Mouse (Mus musculus) kidney, adult 2 months (tissue): ENCODE measurements around the gene Lef1. TPM values are rescaled to one million over a fixed set of nuclear protein-coding genes. Genes with fewer than 3 reads are reported as not detected.

Source experiments
- DNase-seq: peaks from one replicate; pipeline ENCODE4 v3.0.0; 2021
- H3K27ac ChIP-seq: fragments of 200-500 bp; 2 replicates; pipeline ENCODE4 v1.5.1; 2012; ENCODE audit warnings: low read depth, low read length, control low read depth, inconsistent platforms; ENCODE audit not compliant: insufficient read depth
- H3K27me3 ChIP-seq: fragments of 200-500 bp; replicated peaks from 2 replicates; pipeline ENCODE4 v1.6.1; 2012; ENCODE audit warnings: mild to moderate bottlenecking, moderate library complexity, low read length, inconsistent platforms; ENCODE audit not compliant: control insufficient read depth, insufficient read depth
- H3K36me3 ChIP-seq: fragments of 200-500 bp; 2 replicates; pipeline ENCODE4 v1.6.1; 2012; ENCODE audit warnings: mild to moderate bottlenecking, moderate library complexity, low read length, inconsistent platforms; ENCODE audit not compliant: control insufficient read depth, insufficient read depth
- H3K4me1 ChIP-seq: fragments of 200-500 bp; 2 replicates; pipeline ENCODE4 v1.6.1; 2011; ENCODE audit warnings: low read length; ENCODE audit not compliant: control insufficient read depth, insufficient read depth
- H3K4me3 ChIP-seq: fragments of 200-500 bp; 2 replicates; pipeline ENCODE4 v1.5.1; 2011; ENCODE audit warnings: mild to moderate bottlenecking, low read depth, low read length, control low read depth; ENCODE audit not compliant: insufficient read depth
- CTCF ChIP-seq: fragments of 200-500 bp; conservative IDR thresholded peaks from 2 replicates; pipeline ENCODE4 v1.5.1; 2011; ENCODE audit warnings: low read depth, mild to moderate bottlenecking, control low read depth, low read length, moderate library complexity, mixed read lengths; ENCODE audit not compliant: insufficient read depth, insufficient read length
- POLR2A ChIP-seq: fragments of 200-500 bp; IDR thresholded peaks from one replicate; pipeline ENCODE4 v1.6.1; 2011; ENCODE audit warnings: low read depth, low read length, control low read depth
- WGBS: fragments of 180-500 bp; shearing (Covaris S2); methylation state at CpG from one replicate; pipeline ENCODE4 v1.1.7; 2018; 5-methylcytosine and 5-hydroxymethylcytosine counted together
- polyA plus RNA-seq: library from polyadenylated mRNA; depleted of rRNA; stranded (reverse); fragments of >200 nt; gene quantifications from 2 replicates; pipeline ENCODE4 v1.2.3, GENCODE M21; 2012

The Lef1 gene
- polyA plus RNA-seq, 1 experiment = 8.4 TPM

- WGBS = 87% methylated on average over 6 of the region's 6 CpGs
- TF ChIP-seq CTCF (no peak), POLR2A (no peak)
These were observed 32.1 kb upstream of the Lef1 start for GRCm38 (mm10) chr3:131078041-131078621.

GRCm38 (mm10) chr3:131078719-131079118 lies 31.6 kb upstream of the Lef1 start:
- no peak overlapping the region for H3K27ac ChIP-seq
- no peaks in the 10 kb centered on the region for H3K4me1 ChIP-seq
- DNase-seq = no peak
- H3K27me3 ChIP-seq = no peaks in the 10 kb centered on the region; the same call in 1 of the 2 replicates
- H3K36me3 ChIP-seq = no peaks in the 10 kb centered on the region
- WGBS = 70% methylated on average over 5 of the region's 5 CpGs
- H3K4me3 ChIP-seq = no peak overlapping the region
- TF ChIP-seq CTCF (no peak), POLR2A (no peak)

More at GRCm38 (mm10) chr3:131078041-131078621, 32.1 kb upstream of the Lef1 start:
- H3K36me3 ChIP-seq = no peaks in the 10 kb centered on the region
- H3K4me3 ChIP-seq = no peak overlapping the region
- DNase-seq = no peak
- H3K4me1 ChIP-seq = no peaks in the 10 kb centered on the region
- H3K27ac ChIP-seq = no peak overlapping the region
- no peaks in the 10 kb centered on the region; the same call in 1 of the 2 replicates for H3K27me3 ChIP-seq

DNA sequence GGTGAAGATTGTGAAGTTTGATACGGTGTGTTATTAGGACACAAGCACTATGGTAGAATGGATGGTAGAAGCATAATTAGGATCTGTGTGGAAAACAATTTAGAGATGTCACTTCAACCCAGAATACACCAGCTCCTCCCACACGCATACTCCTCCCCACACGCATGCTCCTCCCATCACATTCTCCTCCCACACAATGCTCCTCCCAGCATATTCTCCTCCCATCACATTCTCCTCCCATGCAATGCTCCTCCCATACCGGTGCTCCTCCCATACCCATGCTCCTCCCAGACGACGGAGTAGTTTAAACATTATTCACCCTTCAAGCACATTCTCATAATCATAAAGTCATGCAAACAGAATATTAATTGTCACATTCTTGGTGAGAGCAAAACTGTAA lies 26.5 kb upstream of the Lef1 start:
- TF ChIP-seq POLR2A (no peak), CTCF (no peak)
- DNase-seq = no peak
- Histone ChIP-seq H3K36me3 (no peaks in the 10 kb centered on the region), H3K4me1 (no peaks in the 10 kb centered on the region), H3K27me3 (no peaks in the 10 kb centered on the region; the same call in 1 of the 2 replicates), H3K27ac (no peak overlapping the region), H3K4me3 (no peak overlapping the region)
- WGBS = 74% methylated on average over 6 of the region's 6 CpGs

- TF ChIP-seq CTCF (no peak), POLR2A (no peak)
- 20% methylated on average over 30 of the region's 30 CpGs for WGBS
- Histone ChIP-seq H3K4me1 (no peaks in the 10 kb centered on the region), H3K27me3 (no peaks in the 10 kb centered on the region; the same call in 1 of the 2 replicates), H3K36me3 (no peaks in the 10 kb centered on the region), H3K27ac (no peak overlapping the region), H3K4me3 (no peak overlapping the region)
- DNase-seq = no peak
These were observed 25.3 kb upstream of the Lef1 start for GRCm38 (mm10) chr3:131084718-131085561.

DNA sequence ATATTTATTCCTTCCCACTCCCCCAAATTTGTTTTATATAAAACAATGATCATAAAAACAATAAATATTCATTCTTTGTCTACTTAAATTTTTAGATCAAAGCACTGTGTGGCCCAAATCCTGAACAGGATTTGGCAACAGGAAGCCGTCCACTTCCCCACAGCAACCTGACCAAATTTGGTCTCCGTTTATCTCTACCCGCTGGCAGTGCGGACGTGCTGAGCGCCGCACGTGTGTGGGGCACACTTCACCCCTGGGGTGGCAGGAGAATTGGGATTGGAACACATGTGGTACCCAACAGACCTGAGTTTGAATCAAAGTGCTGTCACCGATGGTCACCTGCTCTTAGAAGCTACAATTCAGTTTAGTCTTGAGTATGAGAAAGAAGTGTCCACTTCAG lies 24.3 kb upstream of the Lef1 start:
- DNase-seq = no peak
- Histone ChIP-seq H3K27me3 (no peaks in the 10 kb centered on the region; the same call in 1 of the 2 replicates), H3K4me3 (no peak overlapping the region), H3K36me3 (no peaks in the 10 kb centered on the region), H3K4me1 (no peaks in the 10 kb centered on the region), H3K27ac (no peak overlapping the region)
- TF ChIP-seq POLR2A = no peak
- TF ChIP-seq CTCF = no peak
- WGBS = 66% methylated on average over 9 of the region's 9 CpGs

GRCm38 (mm10) chr3:131089721-131090120 lies 20.6 kb upstream of the Lef1 start:
- H3K4me1 ChIP-seq = no peaks in the 10 kb centered on the region
- H3K4me3 ChIP-seq = no peak overlapping the region
- no peak overlapping the region for H3K27ac ChIP-seq
- H3K27me3 ChIP-seq = no peaks in the 10 kb centered on the region; the same call in 1 of the 2 replicates
- DNase-seq = no peak
- WGBS = 73% methylated on average over 3 of the region's 3 CpGs
- TF ChIP-seq CTCF (no peak), POLR2A (no peak)
- H3K36me3 ChIP-seq = no peaks in the 10 kb centered on the region

- Histone ChIP-seq H3K36me3 (no peaks in the 10 kb centered on the region), H3K4me3 (no peak overlapping the region), H3K27me3 (no peaks in the 10 kb centered on the region), H3K4me1 (no peaks in the 10 kb centered on the region), H3K27ac (no peak overlapping the region)
- 51% methylated on average over 6 of the region's 6 CpGs for WGBS
- DNase-seq = no peak
- TF ChIP-seq CTCF = no peak
- no peak for TF ChIP-seq POLR2A
These were observed 18.2 kb upstream of the Lef1 start for GRCm38 (mm10) chr3:131092113-131092512.
